Mouse (Mus musculus) forebrain, embryonic 14.5 days (tissue): ENCODE results near the gene Ntn5. TPM values are rescaled to one million over a fixed set of nuclear protein-coding genes. Genes with fewer than 3 reads are reported as not detected.

Source experiments
- ATAC-seq: fragments of 200-750 bp; cut with Nextera tagmentation; 2 replicates; pipeline ENCODE4 v1.8.0; 2017; ENCODE audit warnings: mild to moderate bottlenecking, moderate library complexity
- DNase-seq: peaks from one replicate; pipeline ENCODE4 v3.0.0-alpha.2; 2015; ENCODE audit warnings: low spot score
- H3K27ac ChIP-seq: fragments of 300-500 bp; sonication (generic); 2 replicates; pipeline ENCODE4 v1.5.1; 2014; ENCODE audit warnings: low read depth, mild to moderate bottlenecking, control low read depth, low read length, moderate library complexity
- H3K27me3 ChIP-seq: fragments of 300-500 bp; sonication (generic); replicated peaks from 2 replicates; pipeline ENCODE4 v1.6.1; 2014; ENCODE audit warnings: low read length, control low read depth, mixed read lengths; ENCODE audit not compliant: control insufficient read depth, insufficient read depth
- H3K36me3 ChIP-seq: fragments of 300-500 bp; sonication (generic); 2 replicates; pipeline ENCODE4 v1.6.1; 2014; ENCODE audit warnings: low read length, control low read depth; ENCODE audit not compliant: control insufficient read depth, insufficient read depth
- H3K4me1 ChIP-seq: fragments of 300-500 bp; sonication (generic); 2 replicates; pipeline ENCODE4 v1.6.1; 2014; ENCODE audit warnings: antibody characterized with exemption, low read length, control low read depth; ENCODE audit not compliant: control insufficient read depth, insufficient read depth
- H3K4me2 ChIP-seq: fragments of 300-500 bp; sonication (generic); 2 replicates; pipeline ENCODE4 v1.6.1; 2014; ENCODE audit warnings: mild to moderate bottlenecking, control low read depth, low read length
- H3K4me3 ChIP-seq: fragments of 300-500 bp; sonication (generic); 2 replicates; pipeline ENCODE4 v1.5.1; 2014; ENCODE audit warnings: low read depth, low read length, control low read depth
- H3K9ac ChIP-seq: fragments of 300-500 bp; sonication (generic); 2 replicates; pipeline ENCODE4 v1.6.1; 2014; ENCODE audit warnings: mild to moderate bottlenecking, low read length, control low read depth, moderate library complexity
- H3K9me3 ChIP-seq: fragments of 300-500 bp; sonication (generic); replicated peaks from 2 replicates; pipeline ENCODE4 v1.6.1; 2016; ENCODE audit warnings: low read length, control low read depth, mixed read lengths; ENCODE audit not compliant: control insufficient read depth
- WGBS: fragments of 180-500 bp; shearing (Covaris S2); extraction: QIAGEN DNeasy Blood & Tissue Kit; methylation state at CpG from one replicate; pipeline ENCODE4 v1.1.7; 2014; 5-methylcytosine and 5-hydroxymethylcytosine counted together
- polyA plus RNA-seq: library from polyadenylated mRNA; unstranded; fragments of >200 nt; fragmentation: Nextera tagmentation; extraction: Ambion mirVana; gene quantifications from 2 replicates; pipeline ENCODE4 v1.2.1, GENCODE M21; 2014

The Ntn5 gene
- polyA plus RNA-seq, 1 experiment from 2014 or later: 0.41 TPM

DNA sequence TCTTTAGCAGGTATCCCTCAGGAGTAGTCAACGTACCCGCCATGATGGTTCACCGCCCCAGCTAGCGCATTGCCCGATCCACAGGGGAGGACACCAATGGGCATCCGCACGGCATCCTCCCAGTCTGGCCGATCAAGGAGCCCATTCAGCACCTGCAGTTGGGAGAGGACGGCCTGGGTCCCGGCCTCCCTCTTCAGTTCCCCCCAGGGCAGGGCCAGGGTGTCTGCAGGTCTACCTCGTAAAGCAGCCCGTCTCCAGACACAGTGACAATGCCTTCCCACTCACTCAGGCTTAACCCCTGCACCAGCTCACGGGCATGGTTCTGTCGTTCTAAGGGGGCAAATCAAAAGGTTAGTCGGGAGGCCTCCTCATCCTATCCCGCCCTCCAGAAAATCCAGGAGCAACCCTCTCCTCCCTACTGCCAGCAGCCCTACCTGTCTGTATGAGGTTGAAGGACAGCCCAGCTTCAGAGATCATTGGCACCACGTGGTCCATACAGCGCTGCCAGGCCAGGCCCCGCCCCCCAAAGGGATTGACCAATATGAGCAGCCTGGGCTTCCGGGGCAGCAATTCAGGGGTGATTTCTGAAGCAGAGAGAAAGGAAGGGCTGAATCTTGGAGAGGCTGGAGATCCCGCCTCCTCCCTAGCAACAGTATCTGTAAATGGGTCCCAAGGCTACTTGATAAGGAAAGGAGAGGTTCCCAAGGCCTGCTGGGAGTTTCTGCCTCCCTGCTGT lies 28.4 kb downstream of the Ntn5 start:
- no peaks in the 10 kb centered on the region for H3K27me3 ChIP-seq
- no peak overlapping the region for H3K4me2 ChIP-seq
- no peaks in the 10 kb centered on the region for H3K9me3 ChIP-seq
- no peak overlapping the region for H3K9ac ChIP-seq
- DNase-seq: no peak
- no peak overlapping the region for H3K4me3 ChIP-seq
- 90% methylated on average over 21 of the region's 21 CpGs for WGBS
- no peak for ATAC-seq
- H3K36me3 ChIP-seq: peaks cover 42% of the 10 kb centered on the region
- H3K4me1 ChIP-seq: peaks cover 44% of the 10 kb centered on the region
- no peak overlapping the region for H3K27ac ChIP-seq

GRCm38 (mm10) chr7:45713396-45713795 lies 29.6 kb downstream of the Ntn5 start:
- peaks cover 34% of the 10 kb centered on the region for H3K4me1 ChIP-seq

DNA sequence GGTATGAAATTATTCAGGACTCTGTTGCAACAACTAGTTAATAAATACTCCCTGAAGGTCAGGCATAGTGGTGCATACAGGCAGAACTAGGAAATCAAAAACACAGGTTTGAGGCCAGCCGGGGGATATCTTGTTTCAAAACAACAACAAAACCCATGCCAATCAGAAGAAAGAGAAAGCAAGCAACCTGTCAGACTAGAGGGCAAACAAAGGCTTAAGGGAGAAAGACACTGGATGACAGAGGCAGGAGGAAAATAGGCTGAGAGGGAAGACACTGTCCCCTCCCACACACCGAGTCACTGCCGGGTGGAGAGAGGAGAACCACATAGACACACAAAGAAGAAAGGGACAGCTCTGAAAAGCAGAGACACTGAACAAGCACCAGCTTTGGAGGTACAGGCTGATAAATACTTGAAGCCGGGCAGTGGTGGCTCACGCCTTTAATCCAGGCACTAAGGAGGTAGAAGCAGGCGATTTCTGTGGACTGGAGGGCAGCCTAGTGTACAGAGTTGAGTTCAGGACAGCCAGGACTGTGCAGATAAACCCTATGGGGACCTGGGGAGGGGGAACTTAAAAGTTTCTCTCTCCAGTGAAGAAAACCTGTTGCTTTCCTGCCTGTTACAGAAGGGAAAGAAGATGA lies 30.2 kb downstream of the Ntn5 start:
- peaks cover 32% of the 10 kb centered on the region for H3K4me1 ChIP-seq
- H3K27ac ChIP-seq: no peak overlapping the region
- peaks cover 42% of the 10 kb centered on the region for H3K36me3 ChIP-seq
- peak overlapping the region; percentile 78 for H3K9ac ChIP-seq
- peak overlapping the region; percentile 90 for H3K4me2 ChIP-seq
- no peaks in the 10 kb centered on the region for H3K27me3 ChIP-seq
- DNase-seq: no peak
- H3K4me3 ChIP-seq: peak overlapping the region; percentile 59
- H3K9me3 ChIP-seq: no peaks in the 10 kb centered on the region
- no peak for ATAC-seq
- WGBS: 85% methylated on average over 6 of the region's 6 CpGs

More at GRCm38 (mm10) chr7:45713396-45713795, 29.6 kb downstream of the Ntn5 start:
- Histone ChIP-seq H3K9me3 (no peaks in the 10 kb centered on the region), H3K9ac (no peak overlapping the region), H3K27ac (no peak overlapping the region), H3K27me3 (no peaks in the 10 kb centered on the region), H3K36me3 (peaks cover 42% of the 10 kb centered on the region), H3K4me3 (no peak overlapping the region), H3K4me2 (no peak overlapping the region)
- WGBS: 95% methylated on average over 16 of the region's 16 CpGs
- DNase-seq: no peak
- no peak for ATAC-seq

- Histone ChIP-seq H3K4me3 (peak overlapping the region; percentile 59), H3K4me2 (peak overlapping the region; percentile 90), H3K27ac (0 out of 2 replicates have a peak overlapping the region, but pooled peaks have one; percentile 21), H3K9ac (peak overlapping the region; percentile 78), H3K27me3 (no peaks in the 10 kb centered on the region), H3K9me3 (no peaks in the 10 kb centered on the region), H3K4me1 (peaks cover 30% of the 10 kb centered on the region), H3K36me3 (peaks cover 47% of the 10 kb centered on the region)
- no peak for DNase-seq
- ATAC-seq: peak; percentile 52
- 12% methylated on average over 14 of the region's 14 CpGs for WGBS
These were observed 30.8 kb downstream of the Ntn5 start for GRCm38 (mm10) chr7:45714630-45715089.

GRCm38 (mm10) chr7:45715090-45715708 lies 31.4 kb downstream of the Ntn5 start, which contains the start of gene Rpl18:
Gene Rpl18 (plus strand): TSS chr7:45715457.
- peaks cover 47% of the 10 kb centered on the region for H3K36me3 ChIP-seq
- peaks cover 30% of the 10 kb centered on the region for H3K4me1 ChIP-seq
- H3K27ac ChIP-seq: peak within 1 kb of the TSS; percentile 46
- H3K4me2 ChIP-seq: peak within 1 kb of the TSS; percentile 90
- peak; percentile 93 for ATAC-seq
- H3K27me3 ChIP-seq: no peaks in the 10 kb centered on the region
- H3K9me3 ChIP-seq: no peaks in the 10 kb centered on the region
- peak; percentile 99 for DNase-seq
- whole genome bisulfite sequencing: 8% methylated on average over 34 of the region's 34 CpGs
- H3K4me3 ChIP-seq: peak within 1 kb of the TSS; percentile 96
- peak within 1 kb of the TSS; percentile 78 for H3K9ac ChIP-seq

- Histone ChIP-seq H3K4me2 (peak overlapping the region; percentile 90), H3K4me1 (peaks cover 30% of the 10 kb centered on the region), H3K9me3 (no peaks in the 10 kb centered on the region), H3K4me3 (peak overlapping the region; percentile 96), H3K27ac (peak overlapping the region; percentile 46), H3K9ac (peak overlapping the region; percentile 47), H3K27me3 (no peaks in the 10 kb centered on the region), H3K36me3 (peaks cover 47% of the 10 kb centered on the region)
- ATAC-seq: no peak
- WGBS: 88% methylated on average over 19 of the region's 19 CpGs
- no peak for DNase-seq
These were observed 32.1 kb downstream of the Ntn5 start for GRCm38 (mm10) chr7:45715741-45716459.

DNA sequence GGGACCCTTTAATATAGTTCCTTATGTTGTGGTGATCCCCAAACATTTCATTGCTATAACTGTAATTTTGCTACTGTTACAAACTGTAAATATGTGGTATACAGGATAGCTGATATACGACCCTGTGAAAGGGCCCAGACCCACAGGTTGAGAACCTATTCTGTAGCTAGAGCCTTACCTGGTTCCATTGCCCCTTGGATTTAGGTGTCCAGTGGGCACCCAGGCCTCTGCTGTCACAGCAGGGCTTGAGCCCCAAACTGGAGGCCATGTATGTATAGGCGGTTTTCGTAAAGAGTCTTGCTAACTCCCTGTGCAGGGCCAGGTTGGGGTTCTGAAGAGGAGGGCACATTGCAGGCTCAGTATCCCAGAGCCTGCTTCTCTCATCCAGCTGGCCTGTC lies 32.6 kb downstream of the Ntn5 start:
- Histone ChIP-seq H3K27ac (no peak overlapping the region), H3K9ac (no peak overlapping the region), H3K4me2 (peak overlapping the region; percentile 90), H3K36me3 (peaks cover 47% of the 10 kb centered on the region), H3K4me1 (peaks cover 30% of the 10 kb centered on the region), H3K4me3 (peak overlapping the region; percentile 96; the same call in 1 of the 2 replicates), H3K27me3 (no peaks in the 10 kb centered on the region), H3K9me3 (no peaks in the 10 kb centered on the region)
- 88% methylated on average over 3 of the region's 3 CpGs for WGBS
- no peak for ATAC-seq
- no peak for DNase-seq
